Mouse (Mus musculus) frontal cortex, adult (tissue): Measurements from ENCODE around the gene Gm9573.

Experiments
- ATAC-seq: cut with Nextera tagmentation; 2 replicates; pipeline ENCODE4 v1.9.2; 2017; ENCODE audit warnings: mild to moderate bottlenecking, moderate library complexity, mixed read lengths; ENCODE audit not compliant: low TSS enrichment

Gm9573 gene

DNA sequence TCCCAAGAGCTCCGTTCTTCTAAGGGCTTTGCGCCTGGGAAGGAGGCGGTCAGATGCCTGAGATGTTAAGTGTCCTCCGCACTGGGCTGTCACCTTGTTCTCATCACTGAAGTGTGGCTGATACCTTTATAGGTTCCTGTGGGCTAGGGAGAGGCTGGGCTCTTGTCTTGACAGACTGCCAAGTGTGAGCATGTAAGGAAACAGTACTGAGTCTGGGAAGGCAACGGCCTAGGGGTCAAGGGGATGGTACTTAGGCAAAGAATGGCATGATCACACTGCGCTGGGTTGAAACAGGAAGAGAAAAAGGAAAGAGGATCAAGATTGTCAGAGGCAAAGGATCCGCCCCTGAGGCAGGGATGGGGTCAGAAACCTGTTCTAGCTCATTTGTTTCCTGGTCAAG is at the start of gene Gm9573:
TSS of gene Gm9573 (minus strand) at position 101 of the 400 bp plus-strand sequence.
- no peak for ATAC-seq

DNA sequence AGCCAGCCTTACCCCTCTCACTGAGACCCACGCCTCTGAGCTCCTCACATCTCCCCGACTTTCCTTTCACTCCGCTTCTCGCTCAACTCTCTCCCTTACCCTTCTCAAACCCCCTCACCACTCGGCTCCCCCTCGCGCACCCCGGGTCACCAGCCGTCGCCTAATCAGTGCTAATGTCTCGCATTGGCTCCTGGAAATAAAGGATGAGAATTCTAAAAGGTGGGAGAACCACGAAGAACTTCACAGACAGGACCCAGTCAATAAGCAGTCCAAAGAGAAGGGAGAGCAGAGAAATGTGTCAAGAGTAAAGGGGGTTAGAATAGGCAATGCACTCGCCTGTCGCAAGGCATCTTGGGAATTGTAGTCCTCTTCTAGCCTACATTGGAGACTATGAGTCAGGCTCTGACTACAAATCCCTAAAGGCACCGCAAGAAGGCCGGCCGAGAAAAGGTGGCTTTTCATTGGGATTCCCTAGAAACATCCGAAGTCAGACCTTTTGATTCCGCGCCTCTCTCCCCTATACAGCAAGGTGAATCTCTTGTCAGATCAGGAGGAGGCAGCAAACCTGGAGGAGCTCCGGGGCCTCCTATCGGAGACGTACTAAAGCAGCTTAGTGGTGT is 47.1 kb upstream of the Gm9573 start, which contains the start of gene Gtf2h4:
TSS of gene Gtf2h4 (minus strand) at position 324 of the 620 bp plus-strand sequence.
- ATAC-seq: peak; percentile 99

DNA sequence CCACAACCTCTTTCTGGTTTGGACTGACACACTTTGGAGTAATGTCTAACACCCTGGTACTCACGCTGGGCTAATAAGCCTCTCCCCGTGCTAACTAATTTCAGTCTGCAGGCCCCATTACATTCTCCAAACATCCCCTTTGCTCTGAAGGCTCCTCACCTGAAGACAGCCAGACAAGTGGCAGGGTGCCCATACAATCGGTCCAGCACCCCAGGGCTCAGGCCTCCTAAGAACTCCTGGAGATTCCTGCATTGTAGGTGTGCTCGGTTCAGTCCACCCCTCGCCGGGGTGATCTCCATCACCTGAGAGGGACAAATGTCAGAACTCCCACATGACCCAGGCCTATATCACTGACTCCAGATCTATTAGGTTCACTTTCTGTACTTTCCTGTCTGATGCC is 46.1 kb upstream of the Gm9573 start:
- no peak for ATAC-seq

DNA sequence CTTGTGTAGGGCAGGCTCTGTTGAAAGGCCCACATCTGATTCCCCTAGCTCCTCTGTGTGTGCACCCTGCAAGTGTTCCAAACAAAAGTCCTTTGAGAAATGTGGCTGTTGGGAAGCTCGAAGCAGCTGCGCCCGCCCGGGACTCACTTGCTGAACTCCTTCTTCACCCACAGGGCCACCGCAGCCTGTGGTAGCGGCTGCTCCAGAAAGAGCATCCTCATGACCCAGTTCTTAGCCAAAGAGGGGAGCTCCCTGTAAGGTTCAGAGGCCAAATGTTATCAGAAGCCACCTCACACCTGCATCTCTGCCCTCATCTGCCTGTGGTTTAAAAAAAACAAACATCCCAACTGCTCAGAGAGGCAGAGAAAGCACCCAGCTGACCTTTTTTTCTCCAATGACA is 45.4 kb upstream of the Gm9573 start:
- no peak for ATAC-seq

DNA sequence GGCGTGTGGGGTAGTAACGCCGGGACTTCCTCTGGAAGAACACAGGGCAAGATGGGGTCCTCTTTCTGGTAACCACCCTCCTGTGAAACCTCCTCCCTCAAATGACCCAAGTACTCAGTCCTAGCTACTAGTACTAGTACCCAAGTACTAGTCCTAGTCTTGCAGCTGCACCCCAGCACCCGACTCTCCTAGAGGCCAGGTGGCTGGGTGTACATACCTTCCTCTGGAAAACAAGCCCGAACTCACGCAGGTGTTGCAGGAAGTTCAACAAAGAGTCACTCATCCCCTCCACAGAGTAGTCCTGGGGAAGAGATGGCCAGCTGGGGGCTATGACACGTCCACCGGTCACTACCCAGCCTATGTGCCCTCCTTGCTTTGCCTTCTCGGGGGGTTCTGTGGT is 43.3 kb upstream of the Gm9573 start:
- no peak for ATAC-seq

DNA sequence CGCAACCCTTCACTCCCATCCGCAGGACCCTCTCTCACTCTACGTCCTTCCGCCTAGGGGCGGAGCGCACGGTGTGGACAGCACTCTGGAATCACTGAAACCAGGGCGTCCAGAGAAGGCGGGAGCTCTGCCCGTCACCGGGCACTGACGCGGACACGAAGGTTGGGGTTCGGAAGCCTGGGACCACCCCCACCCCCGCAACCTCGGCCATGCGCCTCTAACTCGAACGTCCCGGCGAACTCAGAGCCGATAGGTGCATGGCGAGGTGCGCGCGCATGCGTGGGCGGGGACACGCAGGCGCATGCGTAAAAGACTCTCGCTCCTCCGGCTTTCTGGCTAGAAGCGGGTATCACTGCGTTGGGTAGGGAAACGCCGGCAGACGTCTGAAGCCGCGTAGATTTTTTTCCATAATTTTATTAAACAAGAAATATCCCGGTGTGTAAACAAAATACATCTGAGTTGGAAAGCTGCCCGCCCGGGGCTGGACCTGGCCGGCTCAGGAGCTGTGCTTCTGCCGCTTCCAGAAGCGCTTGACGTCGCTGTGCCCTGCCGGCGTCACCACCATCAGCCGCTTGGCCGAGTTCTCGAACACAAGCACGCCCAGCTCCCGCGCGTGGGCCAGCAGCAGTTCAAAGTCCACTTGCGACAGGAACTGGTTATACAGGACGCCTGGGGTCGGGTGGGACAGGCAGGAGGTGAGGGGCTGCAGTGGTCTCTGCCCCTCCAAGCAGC is 41.1 kb upstream of the Gm9573 start, which contains the start of gene Vars2:
TSS of gene Vars2 (minus strand) at position 259 of the 732 bp plus-strand sequence.
- ATAC-seq: peak; percentile 75

DNA sequence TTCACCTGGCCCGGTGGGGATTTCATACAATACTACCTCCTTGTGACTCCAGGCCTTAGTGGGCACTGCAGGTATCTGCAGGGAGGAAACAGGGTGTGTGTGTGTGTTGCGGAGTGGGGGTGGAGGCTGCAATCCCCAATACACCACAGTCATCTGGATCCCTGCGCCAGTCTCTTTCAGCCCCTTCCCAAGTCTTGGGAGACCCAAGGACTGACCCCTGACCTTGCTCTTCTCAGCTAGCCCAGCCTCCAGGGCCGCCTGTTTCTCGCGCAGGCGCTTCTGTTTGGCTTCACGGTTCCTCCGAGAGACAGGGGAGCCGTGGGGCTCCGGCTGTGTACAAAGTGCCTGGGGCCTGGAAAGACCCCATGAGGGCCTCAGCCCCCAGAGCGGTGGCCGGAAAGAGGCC is 40.4 kb upstream of the Gm9573 start:
- ATAC-seq: peak; percentile 31

DNA sequence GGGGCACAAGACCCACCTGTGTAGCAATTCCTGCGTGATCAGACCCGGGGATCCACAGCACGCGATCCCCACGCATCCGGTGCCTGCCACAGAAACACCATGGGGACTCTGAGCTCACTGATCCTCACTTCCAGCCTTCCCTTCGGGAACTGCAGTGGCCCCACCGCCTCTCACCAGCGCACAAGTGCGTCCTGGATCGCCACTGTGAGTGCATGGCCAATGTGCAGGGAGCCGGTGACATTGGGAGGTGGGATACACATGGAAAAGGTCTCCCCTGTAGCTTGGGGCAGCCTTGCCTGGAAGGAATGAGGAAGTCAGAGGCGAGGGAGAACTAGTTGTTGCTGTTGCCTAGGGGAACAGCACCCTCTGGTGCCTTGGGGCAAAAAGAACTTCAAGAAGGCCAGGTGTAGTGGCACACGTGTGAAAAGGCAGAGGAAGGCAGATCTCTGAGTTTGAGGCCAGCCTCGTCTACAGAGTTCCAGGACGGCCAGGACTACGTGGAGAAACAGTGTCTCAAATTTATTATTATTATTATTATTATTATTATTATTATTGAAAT is 39.6 kb upstream of the Gm9573 start:
- peak; percentile 50; the same call in 1 of the 2 replicates for ATAC-seq

DNA sequence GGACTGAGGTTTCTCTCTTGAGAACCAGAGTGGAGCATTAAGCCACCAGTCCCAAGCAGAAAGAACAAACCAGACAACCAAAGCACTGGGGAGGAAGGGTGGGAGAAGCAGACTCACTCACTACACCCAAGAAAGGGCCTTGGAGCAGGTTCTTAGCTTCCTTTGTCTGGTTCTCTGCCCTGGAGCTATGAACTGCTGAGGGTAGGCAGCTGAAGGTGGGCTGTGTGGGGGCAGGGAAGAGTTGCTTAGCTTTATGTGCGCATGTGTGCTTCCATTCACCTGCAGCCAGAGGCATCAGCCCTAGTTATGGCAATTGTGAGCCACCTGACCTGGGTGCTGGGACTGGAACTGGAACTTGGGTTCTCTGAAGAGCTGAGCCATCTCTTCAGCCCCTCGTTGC is 26.6 kb upstream of the Gm9573 start:
- no peak for ATAC-seq

DNA sequence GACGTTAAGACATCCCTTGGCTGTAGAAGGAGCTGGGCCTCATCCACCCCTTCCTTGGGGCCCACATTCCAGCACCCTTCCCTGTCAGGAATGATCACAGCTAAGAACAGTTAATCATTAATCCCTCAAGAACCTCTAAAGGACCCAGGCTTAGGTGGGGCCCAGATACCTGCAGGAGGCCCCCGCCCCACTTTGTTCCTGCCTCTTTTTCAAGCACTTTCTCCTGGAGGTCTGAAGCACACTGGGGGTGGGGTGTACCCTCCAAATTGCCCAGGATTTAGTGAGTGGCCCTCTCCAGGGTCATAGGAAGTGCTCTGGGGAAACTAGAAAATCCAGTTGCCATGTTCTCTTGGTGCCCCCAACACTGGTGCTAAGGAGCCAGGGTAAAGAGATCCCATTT is 23.0 kb upstream of the Gm9573 start:
- ATAC-seq: no peak

DNA sequence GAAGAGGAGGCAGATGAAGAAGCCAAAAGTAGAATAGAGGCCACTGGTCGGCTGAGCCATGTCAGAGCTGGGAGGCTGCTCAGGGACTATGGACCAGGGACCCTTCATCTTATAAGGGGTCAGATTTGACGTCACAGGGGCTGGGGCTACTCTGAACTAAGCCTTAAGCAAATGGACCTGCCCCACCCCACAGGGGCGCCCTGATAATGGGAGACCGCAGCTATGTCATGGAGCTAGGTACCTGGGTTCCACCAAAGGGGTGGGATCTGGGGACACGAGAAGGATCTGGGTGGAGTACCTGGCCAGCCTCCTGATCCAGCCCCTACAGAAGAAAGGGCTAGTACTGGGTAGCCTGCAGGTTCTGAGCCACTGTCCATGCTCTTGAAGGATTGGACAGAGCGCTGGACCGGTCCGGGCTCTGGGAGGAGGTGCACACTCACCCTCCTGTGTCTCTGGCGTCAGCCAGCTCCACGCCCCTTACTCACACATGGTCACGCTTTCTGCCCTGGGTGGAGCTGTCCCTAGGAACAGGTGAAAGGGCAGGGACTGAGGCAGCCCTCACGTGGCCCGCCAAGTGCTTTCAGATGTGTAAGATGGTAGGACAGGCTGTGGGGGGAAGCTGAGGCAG is 17.3 kb upstream of the Gm9573 start, which contains the start of gene Mucl3:
TSS of gene Mucl3 (minus strand) at position 87 of the 628 bp plus-strand sequence.
- no peak for ATAC-seq

DNA sequence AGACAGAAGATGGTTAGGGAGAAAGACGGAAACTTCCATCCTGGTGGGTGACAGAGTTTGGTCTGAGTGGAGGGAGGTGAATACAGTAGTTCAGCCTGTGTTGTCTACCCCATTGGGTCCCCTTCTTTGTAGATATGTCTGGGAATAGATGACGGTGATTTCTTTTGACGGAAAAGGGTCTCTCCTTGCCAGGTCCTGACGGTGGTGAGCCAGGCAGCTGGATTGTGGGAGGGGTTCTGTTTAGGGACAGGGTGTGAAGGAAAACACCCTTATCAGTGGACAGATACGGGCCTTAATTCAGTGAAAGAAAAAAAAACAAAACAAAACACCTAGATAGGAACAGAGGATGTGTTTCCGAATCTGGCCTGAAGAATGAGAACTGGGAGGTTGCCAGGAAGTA is 12.9 kb upstream of the Gm9573 start:
- ATAC-seq: no peak

DNA sequence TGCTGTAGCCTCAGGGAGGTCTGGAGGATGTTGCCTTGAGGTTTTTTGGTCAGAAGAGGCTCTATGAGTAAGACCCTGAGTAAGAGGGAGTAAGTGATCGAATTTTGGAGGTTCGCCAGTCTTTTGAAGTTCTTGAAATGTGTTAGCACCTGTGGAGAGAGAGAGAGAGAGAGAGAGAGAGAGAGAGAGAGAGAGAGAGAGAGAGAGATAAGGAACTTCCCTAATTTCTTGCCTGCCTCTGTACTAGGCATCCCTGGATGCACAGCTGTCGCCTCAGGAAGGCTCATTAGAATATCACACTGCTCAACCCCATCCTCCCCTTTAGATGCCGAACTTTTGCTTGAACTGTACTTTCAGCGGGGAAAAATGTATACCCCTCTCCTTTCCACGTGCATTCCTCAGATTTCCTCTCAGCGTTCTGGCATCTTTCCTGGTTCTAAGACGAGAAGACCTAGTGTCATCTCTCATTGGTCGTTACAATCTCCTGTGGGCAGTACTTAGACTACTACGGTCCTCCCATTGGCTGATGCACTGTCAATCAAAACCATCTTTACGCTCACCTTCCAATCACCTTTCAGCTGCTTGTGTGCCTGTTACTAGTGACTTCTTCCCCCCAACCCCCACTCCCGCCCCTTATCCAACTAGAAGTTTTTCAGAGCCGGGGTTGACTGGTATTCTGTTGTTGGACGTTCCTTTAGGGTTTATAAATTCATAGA is 12.2 kb upstream of the Gm9573 start:
- ATAC-seq: no peak

DNA sequence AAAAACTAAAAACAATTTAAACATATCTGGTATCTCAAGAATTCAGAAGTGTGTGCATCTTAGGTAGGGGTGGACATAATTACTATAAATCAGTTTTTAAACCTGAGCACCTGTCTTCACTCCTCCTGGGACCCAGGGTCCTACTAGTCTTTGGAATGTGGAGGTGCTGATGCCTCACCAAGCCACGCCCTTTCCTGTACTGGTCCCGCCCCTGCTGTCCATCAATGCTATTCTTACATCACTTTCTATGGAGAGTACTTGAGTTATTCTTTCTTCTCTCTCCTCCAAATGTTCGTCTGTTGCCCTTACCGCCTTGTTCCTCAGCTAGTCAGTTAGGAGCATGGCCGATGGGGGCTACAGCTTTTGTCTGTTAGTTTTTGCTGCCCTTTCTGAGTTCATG is 9.9 kb upstream of the Gm9573 start:
- no peak; the same call in 1 of the 2 replicates for ATAC-seq

DNA sequence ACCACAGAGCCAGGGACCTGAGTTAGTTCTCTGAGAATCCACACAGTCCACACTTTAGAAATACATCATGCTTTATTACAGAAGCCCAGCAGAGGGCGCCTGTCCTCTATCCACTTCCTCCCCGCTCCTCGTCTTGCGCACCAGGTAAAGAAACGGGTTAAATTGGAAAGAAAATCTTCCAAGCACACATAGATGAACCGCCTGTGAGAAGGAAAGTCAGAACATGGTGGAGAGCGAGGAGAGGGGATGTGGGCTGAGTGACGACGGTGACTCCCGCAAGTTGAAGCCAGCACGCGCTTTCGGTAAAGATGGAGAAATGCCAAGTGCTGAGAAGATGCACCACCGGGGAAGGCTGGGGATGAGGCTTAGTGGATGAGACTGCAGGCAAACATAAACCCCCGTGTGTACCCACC is 9.3 kb upstream of the Gm9573 start:
- peak; percentile 53 for ATAC-seq

DNA sequence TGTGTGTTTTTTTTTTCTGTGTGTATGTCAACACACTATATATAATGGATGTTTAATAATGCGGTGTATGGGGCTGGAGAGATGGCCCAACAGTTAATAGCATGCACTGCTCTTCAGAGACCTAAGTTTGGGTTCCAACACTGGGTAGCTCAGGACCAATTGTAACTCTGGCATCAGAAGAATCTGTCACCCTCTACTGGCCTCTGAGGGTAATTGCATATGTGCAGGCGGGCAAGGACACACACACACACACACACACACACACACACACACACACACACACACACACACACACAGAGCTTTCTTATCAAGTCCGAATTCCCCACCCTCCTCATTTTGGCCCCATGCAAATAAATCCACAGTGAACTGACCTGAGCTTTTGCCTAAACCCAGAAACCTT is 8.8 kb upstream of the Gm9573 start:
- no peak for ATAC-seq

DNA sequence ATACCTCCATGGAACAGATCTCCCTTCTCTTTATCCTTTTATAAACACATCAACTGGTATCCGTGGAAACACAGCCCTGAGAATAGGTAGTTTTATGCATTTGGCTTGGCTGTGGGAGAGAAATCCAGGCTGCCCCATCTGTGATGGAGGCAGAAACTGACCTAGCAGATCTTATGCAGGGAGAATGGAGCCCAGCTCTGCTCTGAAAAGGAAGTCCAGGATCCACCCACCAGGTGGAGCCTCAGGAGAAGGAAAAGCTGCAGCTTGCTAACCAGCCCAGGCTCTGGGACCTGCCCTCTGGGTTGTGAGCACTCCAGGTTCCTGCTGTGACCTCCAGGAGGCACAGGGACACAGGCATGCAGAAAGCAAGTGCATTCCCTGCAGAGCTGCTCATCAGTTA is 7.6 kb upstream of the Gm9573 start:
- peak; percentile 83 for ATAC-seq

DNA sequence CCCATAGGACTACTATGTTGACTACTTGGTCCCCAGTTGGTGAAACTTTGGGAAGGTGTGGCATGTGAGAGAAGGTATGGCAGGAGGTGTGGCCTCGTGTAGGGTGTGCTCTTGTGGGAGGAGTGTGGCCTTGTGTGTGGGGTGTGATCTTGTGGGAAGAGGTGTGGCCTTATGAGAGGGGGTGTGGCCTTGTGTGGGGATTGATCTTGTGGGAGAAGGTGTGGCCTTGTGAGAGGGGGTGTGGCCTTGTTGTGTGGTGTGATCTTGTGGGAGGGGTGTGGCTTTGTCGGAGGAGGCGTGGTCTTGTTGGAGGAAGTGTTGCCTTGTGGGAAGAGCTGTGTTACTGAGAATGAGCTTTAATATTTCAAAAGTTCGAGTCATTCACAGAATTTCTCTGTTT is 9.3 kb downstream of the Gm9573 start:
- ATAC-seq: no peak

DNA sequence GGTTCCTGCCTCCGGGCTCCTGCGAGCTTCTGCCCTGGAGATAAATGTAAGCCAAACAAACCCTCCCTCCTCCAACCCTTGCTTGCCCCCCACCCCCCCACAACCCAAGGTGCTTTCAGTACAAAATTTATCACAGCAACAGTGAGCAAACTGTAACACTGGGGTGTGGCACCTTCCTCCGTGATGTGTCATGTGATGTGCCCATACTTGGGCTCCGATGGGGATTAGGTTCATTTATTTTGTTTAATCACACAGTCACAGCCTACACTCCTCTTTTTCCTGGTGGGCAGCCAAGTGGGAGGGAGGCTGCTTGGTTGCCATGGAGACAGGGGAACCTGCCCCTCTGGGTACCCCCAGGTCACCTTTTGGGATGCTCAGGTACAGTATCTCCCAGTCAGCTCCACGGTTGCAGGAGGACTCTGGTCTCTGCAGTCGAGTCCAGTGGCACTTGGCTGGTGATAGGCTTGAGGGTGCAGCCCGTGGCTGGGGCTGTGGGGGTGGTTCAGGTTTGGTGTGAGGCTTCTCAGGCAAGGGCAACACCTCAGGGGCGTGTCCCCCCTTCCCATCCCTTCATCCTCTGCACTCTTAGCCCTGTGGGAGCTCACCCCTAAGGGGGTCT is 24.6 kb downstream of the Gm9573 start:
- no peak for ATAC-seq

DNA sequence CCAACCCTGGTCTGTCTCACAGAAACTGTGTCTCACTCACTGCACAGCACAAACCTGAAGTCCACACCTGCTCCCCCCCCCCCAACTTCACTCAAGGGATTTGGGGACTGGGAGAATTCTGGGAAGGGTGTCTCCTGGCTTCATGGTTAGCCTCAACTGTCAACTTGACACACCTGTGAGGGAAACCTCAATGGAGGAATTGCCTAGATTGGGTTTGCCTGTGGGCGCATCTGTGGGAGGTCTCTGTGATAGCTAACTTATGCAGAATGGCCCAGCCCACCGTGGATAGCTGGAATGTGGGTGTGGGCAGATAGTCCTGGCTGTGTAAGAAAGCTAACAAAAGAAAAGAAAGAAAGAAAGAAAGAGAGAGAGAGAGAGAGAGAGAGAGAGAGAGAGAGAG is 25.2 kb downstream of the Gm9573 start, which contains the start of gene Sfta2:
TSS of gene Sfta2 (plus strand) at position 301 of the 400 bp plus-strand sequence.
- ATAC-seq: no peak

DNA sequence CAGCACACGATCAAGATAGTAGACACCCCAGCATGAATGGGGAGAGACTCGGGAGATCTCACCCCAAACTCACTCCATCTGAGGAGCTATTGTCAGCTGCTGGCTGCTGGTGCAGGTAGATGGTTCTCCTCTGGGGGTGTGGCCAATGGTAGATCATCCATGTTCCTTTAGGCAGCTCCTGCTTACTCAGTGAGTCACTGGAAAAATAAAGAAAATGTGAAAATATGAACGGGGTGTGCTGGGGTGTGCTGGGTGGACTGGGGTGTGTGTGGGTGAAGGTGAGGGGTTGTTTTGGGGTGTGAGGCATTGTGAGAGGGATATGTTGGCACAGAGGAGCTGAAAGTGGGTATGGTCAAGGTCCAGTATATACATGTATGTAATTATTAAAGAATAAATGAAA is 29.0 kb downstream of the Gm9573 start:
- ATAC-seq: no peak
